Mouse (Mus musculus): ENCODE measurements around the gene Gm6377.

- TF ChIP-seq POLR2A (IDR thresholded peaks at IDR 0.05; ENCODE audit: low read depth, low read length) (no peak), CTCF (IDR thresholded peaks at IDR 0.05; ENCODE audit: extremely low read depth, insufficient read depth, insufficient read length, insufficient replicate concordance) (no peak)
These were observed 11.3 kb downstream of the Gm6377 start for GRCm38 (mm10) chrX:109207843-109208242.

All from spleen, adult 2 months (tissue).